Mouse (Mus musculus): ENCODE results near the gene Panx2. TPM values are rescaled to one million over a fixed set of nuclear protein-coding genes. Genes with fewer than 3 reads are reported as not detected.

The Panx2 gene
- not detected in 2 replicates for total RNA-seq (2015; ENCODE audit: low replicate concordance)
- not detected in 2 replicates for total RNA-seq (2017; ENCODE audit: low replicate concordance)

DNA sequence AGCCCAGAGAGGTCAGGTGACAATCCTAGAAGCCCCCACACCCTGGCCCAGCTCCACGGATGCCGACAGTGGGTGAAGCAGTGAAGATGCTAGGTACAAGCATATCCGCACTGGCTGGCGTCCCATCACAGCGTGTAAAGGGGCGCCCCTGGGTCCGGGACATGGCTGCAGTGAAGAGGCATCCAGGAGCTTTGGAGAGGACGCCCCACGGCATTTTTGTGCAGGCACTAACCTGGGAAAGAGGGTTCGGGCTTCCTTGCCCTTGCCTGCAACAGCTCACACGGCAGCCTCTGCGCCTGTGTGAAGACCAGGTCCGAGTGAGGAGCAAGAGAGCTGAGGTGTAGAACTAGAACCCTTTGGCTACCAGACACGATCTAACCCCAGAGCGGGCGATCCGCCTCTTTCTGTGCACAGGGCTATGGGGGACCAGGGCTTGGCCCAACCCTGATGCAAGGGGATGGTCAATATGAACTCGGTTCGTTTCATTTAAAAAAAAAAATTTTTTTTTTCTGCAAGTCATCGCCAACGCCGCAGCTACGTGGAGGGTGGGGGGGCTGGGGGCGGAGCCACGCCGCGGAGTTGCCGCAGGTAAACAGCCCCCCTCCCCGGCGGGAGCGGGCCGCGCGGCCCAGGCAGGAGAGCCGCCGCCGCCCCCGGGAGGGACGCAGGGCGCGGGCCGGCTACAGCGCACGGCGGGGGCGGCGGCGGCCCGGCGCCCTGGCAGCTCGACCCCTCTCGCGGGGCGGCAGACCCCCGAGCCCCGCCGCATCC lies at the start of gene Panx2:
Panx2 (plus strand) TSS at position 574 of the 771 bp plus-strand sequence.
- no peak for ATAC-seq (replicated peaks; ENCODE audit: low FRiP score, poor library complexity, severe bottlenecking)

DNA sequence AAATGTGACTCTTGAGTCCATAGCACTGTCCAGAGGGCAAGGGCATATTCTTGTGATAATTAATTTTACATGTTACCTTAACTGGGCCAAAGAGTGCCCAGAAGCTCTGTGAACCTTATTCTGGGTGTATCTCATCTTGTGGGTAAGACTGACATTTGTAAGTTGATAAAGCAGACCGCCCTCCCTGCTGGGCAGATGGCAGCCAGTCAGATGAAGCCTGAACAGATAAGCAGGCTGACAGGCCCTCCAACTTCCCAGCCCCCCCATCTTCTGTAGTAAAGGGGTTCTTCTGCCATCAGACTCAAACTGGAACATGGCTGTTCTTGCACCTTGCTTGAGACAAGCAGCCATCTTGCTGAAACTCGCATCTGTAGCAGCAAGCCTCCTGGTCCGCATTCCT lies 42.8 kb upstream of the Panx2 start:
- ATAC-seq (replicated peaks; ENCODE audit: low FRiP score, poor library complexity, severe bottlenecking) = no peak

DNA sequence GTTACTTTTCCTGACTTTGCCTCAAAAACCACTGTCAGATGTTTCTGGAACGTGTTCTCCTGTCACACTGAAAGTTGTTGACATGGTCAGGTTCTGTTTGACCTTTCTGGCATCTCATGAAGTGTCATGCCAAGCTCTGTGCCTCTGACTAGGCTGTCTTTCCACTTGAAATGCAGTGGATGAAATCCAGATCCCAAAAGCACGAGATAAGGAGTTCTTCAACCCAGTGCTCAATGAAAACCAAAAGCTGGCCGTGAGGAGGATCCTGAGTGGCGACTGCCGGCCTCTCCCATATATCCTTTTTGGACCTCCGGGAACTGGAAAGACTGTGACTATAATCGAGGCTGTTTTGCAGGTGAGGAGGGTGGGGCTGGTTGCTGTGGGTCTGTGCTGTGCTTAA lies 39.4 kb upstream of the Panx2 start:
- no peak for ATAC-seq (replicated peaks; ENCODE audit: low FRiP score, poor library complexity, severe bottlenecking)

DNA sequence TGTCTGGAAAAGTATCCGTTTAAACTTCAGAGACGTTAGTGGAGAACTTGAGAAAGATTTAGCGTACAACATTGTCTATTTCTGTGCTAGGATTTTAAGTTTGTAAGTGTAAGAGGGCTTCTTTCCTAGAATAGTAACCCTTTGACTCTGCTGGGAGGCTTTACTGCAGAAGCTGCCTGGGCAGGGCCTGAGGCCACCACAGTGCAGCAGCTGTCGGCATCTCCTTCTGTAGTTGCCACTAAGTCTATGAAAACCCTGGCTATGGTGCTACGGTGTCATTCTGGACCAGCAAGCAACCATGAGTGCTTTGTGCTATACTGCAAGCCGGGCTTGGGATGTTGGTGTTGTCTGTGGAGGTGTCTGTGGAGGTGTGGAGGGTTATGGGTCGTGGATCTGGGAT lies 39.0 kb upstream of the Panx2 start:
- no peak for ATAC-seq (replicated peaks; ENCODE audit: low FRiP score, poor library complexity, severe bottlenecking)

DNA sequence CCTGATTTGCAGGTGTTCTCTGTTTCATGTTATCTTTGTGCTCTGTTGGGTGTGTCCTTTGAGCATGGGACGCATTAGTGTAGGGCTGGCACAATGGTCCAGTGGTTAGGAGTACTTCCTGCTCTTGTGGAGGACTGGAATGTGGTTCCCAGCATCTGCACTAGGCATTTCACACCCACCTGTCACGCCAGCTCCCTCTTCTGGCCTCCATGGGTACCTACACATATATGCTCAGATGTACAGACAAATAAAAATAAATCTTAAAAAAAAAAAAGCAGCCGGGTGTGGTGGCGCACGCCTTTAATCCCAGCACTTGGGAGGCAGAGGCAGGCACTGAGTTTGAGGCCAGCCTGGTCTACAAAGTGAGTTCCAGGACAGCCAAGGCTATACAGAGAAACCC lies 15.2 kb upstream of the Panx2 start:
- no peak for ATAC-seq (replicated peaks; ENCODE audit: low FRiP score, poor library complexity, severe bottlenecking)

DNA sequence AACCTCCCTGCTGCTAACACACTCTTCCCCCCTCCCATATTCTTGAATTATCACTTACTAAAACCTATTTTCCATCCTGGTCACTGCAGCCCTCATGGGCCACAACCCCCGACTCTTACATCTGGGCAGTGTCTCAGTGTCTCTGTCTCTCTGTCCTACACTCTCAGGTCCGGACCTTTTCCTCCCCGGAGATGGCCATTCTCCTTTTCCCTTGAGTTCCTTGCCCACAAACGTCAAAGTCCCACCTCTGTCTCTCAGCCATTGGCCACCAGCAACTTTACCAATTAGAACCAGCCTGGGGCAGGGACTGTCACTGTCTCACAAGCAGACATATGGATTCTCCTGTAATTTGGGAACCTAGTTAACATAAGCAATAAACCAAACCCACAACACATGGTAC lies 13.2 kb upstream of the Panx2 start:
- no peak for ATAC-seq (replicated peaks; ENCODE audit: low FRiP score, poor library complexity, severe bottlenecking)

DNA sequence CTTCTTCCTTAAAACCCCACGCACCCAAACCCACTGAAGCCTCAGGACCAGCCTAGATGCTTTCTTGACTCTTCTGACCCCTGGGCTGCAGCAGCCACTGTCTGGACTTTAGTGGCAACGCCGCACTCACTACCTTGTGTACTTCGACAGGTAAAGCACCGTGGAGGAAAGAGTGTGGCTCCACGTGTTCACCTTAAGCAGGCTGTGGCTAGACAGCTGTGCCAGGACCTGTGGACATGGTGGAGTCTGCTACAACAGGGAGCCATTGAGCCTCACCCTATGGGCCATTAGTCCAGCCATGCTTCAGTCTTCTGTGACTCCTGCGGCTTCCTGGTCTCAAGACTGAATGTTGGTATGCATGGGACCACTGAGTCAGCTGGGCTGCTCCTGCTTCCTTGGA lies 4.9 kb upstream of the Panx2 start:
- no peak for ATAC-seq (replicated peaks; ENCODE audit: low FRiP score, poor library complexity, severe bottlenecking)

DNA sequence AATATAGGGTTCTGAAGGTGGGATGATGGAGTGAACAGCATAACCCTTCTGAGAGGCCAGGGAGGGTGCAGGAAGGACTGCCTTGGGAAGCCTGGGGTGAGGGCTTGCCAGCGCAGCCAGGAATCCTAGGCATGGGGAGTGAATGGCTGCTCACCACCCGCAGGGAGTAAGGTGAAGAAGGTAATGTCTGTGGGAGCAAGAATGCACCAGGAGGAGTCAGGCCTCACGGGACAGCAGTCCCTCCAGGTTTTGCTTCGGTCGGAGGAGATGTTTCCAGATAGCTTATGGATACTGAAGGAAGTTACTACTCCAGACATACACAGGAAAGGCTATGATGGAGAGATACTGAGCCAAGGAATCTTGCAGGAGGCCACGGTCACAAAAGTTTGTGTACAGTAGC lies 798 bp upstream of the Panx2 start:
- ATAC-seq (replicated peaks; ENCODE audit: low FRiP score, poor library complexity, severe bottlenecking) = no peak

DNA sequence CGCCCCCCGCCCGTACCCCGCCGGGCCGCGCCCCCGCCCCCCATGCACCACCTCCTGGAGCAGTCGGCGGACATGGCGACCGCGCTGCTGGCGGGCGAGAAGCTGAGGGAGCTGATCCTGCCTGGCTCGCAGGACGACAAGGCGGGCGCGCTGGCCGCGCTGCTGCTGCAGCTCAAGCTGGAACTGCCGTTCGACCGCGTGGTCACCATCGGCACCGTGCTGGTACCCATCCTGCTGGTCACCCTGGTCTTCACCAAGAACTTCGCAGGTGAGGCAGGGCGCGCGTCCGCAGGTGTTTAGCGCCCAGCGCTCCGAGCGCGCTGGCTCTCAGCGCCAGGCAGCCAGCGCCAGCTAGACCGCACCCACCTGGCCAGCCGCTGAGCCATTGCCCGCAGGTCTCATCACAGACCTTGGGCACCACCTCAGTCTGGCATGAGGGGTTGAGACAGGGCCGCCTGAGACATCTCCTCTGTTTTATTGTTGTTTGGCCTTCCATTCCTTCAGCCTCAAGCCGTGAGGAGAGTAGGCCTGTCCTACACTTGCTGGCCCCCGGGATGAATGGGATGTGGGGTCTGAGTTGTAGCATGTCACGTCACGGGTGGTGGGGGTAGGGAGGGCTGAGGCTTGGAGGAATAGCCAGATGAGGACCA lies 623 bp downstream of the Panx2 start:
- ATAC-seq (replicated peaks; ENCODE audit: low FRiP score, poor library complexity, severe bottlenecking) = no peak

DNA sequence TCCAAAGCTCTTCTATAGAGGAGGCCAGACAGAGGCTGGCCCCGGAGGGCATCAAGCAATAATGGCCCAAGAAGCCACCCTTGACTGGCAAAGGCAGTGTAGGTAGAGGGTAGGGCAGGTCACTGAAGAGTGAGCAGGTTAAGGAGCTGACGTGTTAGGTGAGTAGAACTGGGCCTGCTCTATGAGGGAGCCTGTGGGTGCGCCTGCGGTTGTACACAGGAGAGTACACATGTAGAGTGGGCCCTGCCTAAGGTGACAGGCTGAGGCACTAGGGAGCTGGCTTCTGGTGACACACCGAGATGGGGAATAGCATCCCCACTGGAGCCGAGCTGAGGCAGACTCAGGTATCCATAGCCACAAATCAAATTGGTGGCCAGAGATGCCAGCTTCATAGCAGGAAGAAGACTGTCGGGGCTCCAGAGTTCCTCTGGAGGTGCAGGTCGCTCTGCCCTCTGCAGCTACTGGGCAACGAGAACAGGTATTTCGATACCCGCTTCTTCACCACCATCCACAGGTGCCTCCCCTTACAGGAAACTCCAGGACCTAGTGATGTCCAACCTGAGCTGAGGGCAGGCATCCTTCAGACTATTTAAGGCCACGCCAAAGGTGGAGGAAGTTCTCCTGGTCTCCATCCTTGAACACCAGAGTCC lies 1.4 kb downstream of the Panx2 start:
- ATAC-seq (replicated peaks; ENCODE audit: low FRiP score, poor library complexity, severe bottlenecking) = no peak

DNA sequence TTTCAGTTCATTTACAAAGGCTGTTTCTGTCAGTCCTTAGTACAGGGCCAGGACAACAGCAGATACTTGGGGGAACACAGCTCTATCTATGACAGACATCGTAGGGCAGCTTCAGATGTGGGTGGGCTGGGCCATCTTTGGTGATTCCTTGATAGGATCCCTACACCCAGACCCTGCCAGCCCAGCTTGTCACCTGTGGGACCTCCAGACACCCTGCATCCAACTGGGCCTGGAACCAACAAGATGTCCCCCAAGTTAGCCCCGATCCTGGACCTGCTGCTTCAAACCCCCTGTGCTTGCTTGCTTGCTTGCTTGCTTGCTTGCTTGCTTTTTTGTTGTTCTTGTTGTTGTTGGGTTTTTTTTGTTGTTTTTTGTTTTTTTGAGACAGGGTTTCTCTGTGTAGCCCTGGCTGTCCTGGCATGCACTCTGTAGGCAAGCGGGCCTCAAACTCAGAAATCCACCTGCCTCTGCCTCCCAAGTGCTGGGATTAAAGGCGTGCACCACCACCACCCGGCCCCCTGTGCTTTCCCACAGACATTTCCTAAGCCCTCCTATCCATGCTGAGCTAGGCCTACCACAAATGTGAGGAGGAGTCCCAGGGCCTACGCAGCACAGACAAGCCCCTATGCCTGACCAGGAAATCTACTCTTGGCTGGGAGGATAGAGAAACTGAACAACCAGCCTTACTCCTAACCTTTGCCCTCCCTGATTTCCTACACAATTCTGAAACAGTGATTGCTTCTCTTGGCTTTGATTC lies 2.4 kb downstream of the Panx2 start:
- no peak for ATAC-seq (replicated peaks; ENCODE audit: low FRiP score, poor library complexity, severe bottlenecking)

DNA sequence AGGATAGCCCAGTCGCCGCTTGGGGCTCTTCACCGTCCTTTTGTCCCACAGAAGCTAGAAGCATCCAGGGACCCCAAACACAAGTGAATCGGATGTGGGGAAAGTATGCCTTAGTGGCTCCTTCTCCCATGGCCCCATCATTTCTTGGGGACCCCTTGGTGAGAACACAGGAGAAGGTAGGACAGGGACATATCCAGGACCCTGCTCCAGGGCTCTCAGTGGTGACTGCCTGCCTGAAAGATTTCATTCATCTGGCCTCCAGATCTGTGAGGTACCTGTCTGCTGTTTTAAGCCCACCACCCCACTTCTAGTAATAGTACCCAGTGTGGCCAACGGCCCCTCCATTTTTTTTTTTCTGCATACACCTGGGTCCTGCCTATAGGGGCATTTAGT lies 3.0 kb downstream of the Panx2 start:
- ATAC-seq (replicated peaks; ENCODE audit: low FRiP score, poor library complexity, severe bottlenecking) = no peak

DNA sequence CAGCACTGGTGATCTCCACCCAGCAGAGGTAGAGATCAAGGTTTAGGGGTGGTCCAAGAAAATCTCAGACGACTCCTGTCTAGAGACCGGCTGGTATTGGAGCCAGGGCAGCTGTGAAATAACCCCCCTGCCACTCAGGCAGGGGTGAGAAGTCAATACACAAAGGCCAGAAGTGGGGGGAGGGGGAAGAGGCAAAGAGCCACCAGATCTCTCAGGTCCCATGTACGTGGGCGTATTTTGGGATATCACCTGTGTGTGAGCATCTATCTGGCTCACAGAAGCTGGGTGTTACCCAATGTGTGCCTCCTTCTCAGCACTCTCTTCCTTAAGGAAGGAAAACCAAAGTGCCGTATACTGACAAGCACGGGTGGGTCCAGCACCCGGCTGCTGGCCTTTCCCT lies 3.5 kb downstream of the Panx2 start:
- no peak for ATAC-seq (replicated peaks; ENCODE audit: low FRiP score, poor library complexity, severe bottlenecking)

DNA sequence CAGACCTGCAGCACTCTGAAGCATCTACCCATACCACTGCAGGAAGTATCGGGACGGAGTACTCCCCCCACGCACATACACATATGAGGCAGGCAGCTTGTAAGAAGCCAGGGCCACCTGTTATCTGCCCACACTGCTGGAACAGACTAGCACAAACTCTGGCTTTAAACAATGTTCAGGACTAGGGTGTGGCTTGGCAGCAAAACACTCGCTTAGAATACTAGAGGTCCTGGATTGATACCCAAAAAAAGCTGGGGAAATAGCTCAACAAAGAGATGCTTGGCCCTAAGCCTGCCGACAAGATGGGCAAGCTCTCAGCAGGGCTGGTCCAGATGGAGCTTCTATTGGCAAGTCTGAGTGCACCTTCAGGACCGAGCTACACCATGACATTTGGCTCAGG lies 4.0 kb downstream of the Panx2 start:
- ATAC-seq (replicated peaks; ENCODE audit: low FRiP score, poor library complexity, severe bottlenecking) = no peak

DNA sequence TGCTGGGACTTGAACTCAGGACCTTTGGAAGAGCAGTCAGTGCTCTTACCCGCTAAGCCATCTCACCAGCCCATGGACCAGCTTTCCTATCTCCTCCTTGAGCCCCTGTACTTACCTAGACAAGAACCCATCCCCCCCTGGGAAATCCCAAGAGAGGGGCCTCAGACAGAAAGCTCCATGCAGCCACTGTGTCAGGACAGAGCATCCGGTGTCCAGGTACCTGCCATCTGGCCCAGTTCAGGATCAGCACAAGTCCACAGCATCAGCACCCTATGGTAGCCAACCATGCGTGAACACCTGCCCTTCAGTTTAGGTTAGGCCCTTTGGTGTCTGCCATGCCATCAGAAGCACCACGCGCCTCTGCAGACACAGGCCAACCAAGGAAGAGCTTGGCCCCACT lies 5.4 kb downstream of the Panx2 start:
- ATAC-seq (replicated peaks; ENCODE audit: low FRiP score, poor library complexity, severe bottlenecking) = no peak

DNA sequence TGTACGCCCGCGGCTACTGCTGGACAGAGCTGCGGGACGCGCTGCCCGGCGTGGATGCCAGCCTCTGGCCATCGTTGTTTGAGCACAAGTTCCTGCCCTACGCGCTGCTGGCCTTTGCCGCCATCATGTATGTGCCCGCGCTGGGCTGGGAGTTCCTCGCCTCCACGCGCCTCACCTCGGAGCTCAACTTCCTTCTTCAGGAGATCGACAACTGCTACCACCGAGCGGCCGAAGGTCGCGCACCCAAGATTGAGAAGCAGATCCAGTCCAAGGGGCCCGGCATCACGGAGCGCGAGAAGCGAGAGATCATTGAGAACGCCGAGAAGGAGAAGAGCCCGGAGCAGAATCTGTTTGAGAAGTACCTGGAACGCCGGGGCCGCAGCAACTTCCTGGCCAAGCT lies 8.1 kb downstream of the Panx2 start:
- ATAC-seq (replicated peaks; ENCODE audit: low FRiP score, poor library complexity, severe bottlenecking) = no peak

DNA sequence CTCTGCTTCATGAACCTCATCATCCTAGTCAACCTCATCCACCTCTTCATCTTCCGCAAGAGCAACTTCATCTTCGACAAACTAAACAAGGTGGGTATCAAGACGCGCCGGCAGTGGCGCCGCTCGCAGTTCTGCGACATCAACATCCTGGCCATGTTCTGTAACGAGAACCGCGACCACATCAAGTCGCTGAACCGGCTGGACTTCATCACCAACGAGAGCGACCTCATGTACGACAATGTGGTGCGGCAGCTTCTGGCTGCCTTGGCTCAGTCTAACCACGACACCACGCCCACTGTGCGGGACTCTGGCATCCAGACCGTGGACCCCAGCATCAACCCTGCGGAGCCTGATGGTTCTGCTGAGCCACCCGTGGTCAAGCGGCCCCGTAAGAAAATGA lies 8.7 kb downstream of the Panx2 start:
- no peak for ATAC-seq (replicated peaks; ENCODE audit: low FRiP score, poor library complexity, severe bottlenecking)

DNA sequence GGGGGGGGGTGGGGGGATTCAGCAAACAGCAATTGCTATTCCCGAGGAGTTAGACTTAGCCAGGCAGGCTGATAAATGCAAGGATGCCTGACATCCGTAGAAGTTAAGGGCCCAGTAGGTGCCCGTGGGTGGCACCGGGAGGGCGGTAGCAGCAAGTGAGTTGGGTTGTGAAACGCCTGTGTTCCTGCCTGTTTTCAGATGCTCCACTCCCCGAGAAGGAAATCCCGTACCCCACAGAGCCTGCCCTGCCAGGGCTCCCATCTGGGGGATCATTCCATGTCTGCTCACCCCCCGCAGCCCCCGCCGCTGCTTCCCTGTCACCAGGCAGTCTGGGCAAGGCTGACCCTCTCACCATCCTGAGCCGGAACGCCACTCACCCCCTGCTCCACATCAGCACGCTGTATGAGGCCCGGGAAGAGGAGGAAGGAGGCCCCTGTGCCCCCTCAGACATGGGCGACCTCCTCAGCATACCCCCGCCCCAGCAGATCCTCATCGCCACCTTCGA lies 9.9 kb downstream of the Panx2 start:
- no peak for ATAC-seq (replicated peaks; ENCODE audit: low FRiP score, poor library complexity, severe bottlenecking)

DNA sequence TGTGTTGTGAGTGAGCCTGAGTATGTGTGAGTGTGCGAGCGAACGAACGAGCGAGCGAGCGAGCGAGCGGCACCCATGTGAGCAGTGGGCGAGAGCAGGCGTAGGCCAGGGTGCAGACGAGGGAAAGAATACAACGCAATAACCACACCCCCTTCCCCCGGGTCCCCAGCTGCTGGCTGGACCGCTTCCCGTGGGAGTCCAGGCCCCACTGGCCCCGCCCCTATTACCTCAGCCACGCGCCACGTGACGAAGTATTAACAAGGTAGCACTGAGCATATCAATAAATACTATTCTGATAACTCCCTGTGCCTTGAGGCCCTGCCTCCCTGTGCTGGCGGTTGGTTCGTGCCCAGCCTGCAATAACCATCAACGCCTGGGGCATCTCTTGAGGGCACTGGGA lies 11.1 kb downstream of the Panx2 start:
- ATAC-seq (replicated peaks; ENCODE audit: low FRiP score, poor library complexity, severe bottlenecking) = no peak

DNA sequence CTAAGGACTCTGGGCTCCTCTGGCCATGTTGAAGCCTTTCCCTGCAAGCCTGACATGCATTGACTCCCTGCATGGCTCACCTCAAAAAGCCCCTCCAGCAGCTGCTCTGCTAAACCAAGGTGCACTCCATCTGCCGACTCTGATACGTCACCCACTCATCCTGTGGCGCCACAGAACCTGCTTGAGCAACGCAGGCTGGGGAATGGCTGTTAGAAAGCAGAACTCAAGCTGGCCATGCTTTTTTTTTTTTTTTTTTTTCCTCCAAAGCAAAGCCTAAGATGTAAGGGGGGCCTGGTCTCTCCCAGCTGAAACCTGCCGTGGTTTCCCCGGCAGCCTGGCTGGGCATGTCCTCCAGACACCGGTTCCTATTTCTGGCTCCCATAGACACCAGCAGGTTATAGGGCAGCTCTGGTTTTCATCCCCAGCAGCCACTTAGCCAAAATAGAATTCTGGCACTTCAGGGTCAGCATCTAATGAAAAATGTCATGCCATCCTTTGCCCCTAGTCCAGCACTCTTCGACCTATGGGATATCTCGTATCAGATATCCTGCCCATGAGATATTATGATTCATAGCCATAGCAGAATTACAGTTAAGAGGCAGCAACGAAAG lies 14.6 kb downstream of the Panx2 start:
- no peak for ATAC-seq (replicated peaks; ENCODE audit: low FRiP score, poor library complexity, severe bottlenecking)
